Mouse (Mus musculus): ENCODE data around the gene Ccl28. TPM values are rescaled to one million over a fixed set of nuclear protein-coding genes. Genes with fewer than 3 reads are reported as not detected.

Gene Ccl28
- total RNA-seq (2023), result 10 to 100 TPM in 1 of 2 experiments, not detected in 1; 15.7 TPM

DNA sequence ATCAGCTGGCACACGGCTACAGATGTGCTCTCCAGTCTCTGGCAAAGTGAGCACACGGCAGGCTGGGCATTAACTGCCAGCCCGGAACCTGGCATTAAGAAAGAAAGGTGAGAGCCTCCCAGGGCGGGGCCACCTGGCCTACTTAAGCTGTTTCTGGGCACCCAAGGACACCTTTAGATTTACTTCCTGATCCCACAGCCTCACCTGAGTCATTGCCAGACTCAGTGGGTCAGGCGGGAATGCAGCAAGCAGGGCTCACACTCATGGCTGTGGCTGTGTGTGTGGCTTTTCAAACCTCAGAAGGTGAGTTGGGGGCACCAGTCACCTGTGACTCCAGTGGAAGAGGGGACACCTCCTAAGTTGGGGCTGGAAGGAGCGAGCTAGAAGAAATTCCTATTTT is at the start of gene Ccl28:
Gene Ccl28 (plus strand): TSS at position 186 of the 400 bp plus-strand sequence.

DNA sequence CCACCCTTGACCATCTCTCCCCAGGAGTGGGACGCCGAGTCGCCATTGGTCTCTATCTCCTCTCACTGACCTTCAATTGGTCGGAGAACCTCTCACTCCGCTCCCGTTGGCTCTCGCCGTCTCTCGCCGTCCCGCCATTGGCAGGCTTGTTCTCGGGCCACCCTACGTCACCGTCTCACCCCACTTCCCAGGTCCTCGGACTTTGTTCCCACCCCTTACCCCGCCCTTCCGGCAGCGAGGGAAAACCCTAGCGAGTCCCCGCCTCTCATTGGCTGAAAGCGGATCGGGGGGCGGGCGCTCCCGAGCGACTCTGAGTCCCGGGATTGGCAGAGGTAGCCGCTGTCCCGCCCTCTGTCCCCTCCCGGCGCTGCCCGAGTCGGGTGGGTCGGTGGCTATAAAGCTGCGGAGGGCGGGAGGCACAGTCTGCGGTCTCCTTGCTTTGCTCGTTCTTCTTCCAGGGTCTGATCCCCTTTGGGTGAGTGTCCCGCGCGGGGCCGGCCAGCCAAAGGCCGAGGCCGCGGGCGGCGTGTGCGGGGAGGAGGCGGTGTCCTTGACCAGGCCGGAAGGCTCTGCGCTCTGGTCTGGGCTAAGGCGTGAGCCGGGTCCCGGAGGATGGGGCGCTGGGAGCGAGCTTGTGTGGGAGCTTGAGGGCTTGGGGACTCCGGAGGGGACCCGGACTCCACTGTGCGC is 66.6 kb downstream of the Ccl28 start, which contains the start of gene Hmgcs1:
Gene Hmgcs1 (plus strand): TSS at position 341 of the 690 bp plus-strand sequence.

Other genes starting within 250 kb of the Ccl28 start
- gene Paip1, start 195.2 kb upstream of the Ccl28 start, total RNA-seq (2023), result 10 to 100 TPM; 68.2 to 83.8 TPM
- gene 4833420G17Rik, start 161.1 kb upstream of the Ccl28 start, total RNA-seq (2023), result 10 to 100 TPM; 67.3 to 84.0 TPM
- gene Tmem267, start 135.8 kb upstream of the Ccl28 start, total RNA-seq (2023), result 1 to 10 TPM; 5.4 to 8.9 TPM
- 1 to 10 TPM; 1.2 to 1.7 TPM for gene 3110070M22Rik, start 135.4 kb upstream of the Ccl28 start, total RNA-seq (2023)
- 10 to 100 TPM; 26.2 to 27.4 TPM for gene Hmgcs1, start 66.6 kb downstream of the Ccl28 start, total RNA-seq (2023)
- gene Nim1k, start 132.1 kb downstream of the Ccl28 start, total RNA-seq (2023), result under 1 TPM in 1 of 2 experiments, not detected in 1; 0.20 TPM
- gene Zfp131, start 167.1 kb downstream of the Ccl28 start, total RNA-seq (2023), result 10 to 100 TPM; 72.1 to 85.0 TPM
- gene AF067063, start 206.4 kb downstream of the Ccl28 start, total RNA-seq (2023), result not detected
- not detected for gene D13Ertd608e, start 212.2 kb downstream of the Ccl28 start, total RNA-seq (2023)